Mouse (Mus musculus) layer of hippocampus, adult 8-10 months (tissue): ENCODE data around the gene Sp6. TPM values are rescaled to one million over a fixed set of nuclear protein-coding genes. Genes with fewer than 3 reads are reported as not detected.

Source experiments
- DNase-seq, 2 experiments: peaks; one replicate each; pipeline ENCODE4 v3.0.0; 2022; ENCODE audit warnings: low spot score in 2 of 2
- total RNA-seq, 4 experiments: library from RNA; stranded (reverse); gene quantifications; 2 replicates each; pipeline ENCODE4 v1.2.4; 2022

Gene Sp6
- total RNA-seq, 4 experiments from 2014 or later, result 0.83 to 1.7 (median 1.5) TPM

DNA sequence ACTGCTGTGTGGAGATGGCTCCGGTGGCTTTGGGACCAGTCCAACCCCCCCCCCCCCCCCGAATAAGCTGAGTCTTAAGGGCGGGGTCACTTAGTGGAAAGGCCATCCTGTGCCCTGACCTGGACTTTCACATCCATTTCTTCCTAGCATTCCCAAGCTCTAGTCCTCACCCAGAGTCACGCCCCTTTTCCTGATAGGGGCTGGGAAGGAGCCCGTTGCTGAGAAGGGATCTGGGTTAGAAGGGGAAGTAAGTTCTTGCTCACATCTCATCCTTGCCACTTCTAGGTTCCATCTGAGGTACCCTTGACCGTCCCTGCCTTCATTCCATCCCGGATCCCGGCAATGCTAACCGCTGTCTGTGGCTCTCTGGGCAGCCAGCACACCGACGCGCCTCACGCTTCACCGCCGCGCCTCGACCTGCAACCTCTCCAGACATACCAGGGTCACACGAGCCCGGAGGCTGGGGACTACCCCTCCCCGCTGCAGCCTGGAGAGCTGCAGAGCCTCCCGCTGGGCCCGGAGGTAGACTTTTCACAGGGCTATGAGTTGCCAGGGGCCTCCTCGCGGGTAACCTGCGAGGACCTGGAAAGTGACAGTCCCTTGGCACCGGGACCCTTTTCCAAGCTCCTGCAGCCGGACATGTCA, 8.0 kb downstream of the Sp6 start:
- no peak for DNase-seq

DNA sequence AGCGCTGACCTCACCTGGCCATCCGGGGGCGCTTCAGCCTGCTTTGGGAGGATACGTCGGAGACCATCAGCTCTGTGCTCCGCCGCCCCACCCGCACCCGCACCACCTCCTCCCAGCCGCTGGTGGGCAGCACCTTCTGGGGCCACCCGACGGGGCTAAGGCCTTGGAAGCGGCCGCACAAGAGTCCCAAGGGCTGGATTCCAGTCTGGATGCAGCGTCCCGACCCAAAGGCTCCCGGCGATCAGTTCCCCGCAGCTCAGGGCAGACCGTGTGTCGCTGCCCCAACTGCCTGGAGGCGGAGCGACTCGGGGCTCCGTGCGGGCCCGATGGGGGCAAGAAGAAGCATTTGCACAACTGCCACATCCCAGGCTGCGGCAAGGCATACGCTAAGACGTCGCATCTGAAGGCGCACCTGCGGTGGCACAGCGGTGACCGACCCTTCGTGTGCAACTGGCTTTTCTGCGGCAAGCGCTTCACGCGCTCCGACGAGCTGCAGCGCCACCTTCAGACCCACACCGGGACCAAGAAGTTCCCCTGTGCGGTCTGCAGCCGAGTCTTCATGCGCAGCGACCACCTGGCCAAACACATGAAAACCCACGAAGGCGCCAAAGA, 8.8 kb downstream of the Sp6 start:
- DNase-seq, result peak in 1 of 2 experiments; percentile 53

DNA sequence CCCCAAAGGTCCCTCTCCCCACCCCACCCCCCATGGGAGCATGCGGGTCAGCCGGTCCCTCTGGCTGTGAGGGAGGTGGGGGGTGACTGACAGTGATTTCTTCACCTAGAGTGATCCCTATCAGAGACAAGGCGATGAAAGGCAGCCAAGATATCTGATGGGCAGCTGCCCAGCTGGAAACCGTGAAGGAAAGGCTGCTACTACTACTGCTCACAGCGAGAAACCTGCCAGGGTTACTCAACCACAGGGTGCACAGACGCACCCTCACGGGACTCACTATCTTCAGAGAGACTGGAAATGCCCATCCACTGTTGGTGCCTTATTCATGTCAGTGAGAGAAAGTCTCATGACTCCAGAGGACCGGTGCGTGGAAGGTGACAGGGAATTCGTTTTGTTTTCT, 11.8 kb downstream of the Sp6 start:
- DNase-seq, result no peak

DNA sequence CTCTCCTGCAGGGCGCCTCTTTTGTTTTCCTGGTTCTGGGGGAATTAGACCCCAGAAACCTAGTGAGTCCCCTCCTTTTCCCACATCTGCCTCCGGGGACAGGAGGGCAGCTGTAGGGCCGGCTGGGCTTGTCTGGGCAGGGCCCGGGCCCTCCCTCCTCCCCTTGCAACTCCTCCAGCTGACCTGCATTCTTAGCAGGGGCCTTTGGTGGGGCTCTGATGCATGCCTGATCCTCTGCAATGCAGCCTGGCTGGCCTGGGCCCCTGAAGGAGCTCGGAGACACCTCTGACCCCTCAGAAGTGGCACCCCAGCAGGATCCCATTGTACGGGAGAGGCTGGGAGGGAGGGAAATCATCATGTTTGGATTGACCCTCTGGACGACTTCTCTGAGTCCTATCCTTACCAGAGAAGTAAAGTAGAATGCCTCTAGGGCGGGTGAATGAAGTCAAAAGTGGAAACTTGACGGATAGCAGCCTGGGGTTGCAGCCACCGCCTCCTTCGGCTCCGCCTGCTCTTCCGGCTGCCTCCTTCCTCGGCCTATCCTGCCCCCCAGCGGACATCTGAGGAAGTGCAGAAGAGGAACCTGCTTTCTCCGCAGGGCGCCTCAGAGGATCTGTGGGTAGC, 12.6 kb downstream of the Sp6 start:
- peak; percentile 61 to 83 for DNase-seq

DNA sequence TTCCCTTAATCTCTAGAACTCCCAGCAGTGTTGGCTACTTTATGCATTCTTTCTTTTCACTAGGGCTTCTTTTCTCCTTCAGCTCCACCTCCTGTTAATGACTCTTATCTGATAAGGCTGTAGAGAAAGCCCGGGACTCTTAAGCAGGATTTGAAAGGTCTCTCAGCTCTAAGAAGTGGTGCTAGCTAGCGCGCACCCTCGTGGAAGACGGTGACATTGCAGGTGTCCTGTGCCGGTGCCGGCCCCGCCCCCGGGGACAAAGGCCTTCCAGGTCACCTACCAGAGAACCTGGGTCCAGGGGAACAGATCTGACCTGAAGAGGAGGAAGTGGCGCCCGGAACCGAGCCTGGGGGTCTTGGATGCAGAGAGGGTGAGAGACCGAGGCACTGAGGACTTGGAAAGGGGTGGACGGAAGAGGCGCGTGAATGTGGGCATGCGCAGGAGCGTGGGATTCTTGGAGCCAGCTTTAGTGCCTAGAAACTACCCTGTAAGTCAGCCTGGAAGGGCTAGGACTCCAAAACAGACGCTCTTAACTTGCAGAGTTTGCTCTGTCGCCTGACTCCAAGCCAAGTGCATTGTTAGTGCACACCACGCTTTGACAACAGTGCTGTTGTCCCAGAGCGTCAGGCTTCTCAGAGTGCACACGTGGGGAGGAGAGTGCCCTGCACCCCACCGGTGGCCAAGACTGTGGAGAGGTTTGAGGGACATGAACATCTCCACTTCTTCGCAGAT, 16.7 kb downstream of the Sp6 start, which contains the start of gene Scrn2:
Gene Scrn2 (plus strand): TSS at position 253 of the 732 bp plus-strand sequence.
- peak in 1 of 2 experiments; percentile 76 for DNase-seq

DNA sequence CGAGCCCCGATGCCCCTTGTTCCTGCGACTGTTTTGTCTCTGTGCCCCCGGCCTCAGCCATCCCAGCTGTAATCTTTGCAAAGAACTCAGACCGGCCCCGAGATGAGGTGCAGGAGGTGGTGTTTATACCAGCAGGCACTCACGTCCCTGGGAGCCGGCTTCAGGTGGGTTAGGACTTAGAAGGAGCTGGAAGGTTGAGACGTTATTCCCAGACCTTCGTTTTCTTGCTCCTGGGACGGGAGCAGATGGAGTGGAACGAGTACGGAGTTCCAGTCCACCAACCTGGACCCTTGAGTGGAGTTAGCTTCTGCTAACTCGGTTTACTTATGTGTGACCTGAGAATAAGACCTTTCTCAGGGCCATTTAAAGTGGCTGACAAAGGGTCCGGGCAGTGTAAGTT, 17.2 kb downstream of the Sp6 start:
- no peak for DNase-seq

DNA sequence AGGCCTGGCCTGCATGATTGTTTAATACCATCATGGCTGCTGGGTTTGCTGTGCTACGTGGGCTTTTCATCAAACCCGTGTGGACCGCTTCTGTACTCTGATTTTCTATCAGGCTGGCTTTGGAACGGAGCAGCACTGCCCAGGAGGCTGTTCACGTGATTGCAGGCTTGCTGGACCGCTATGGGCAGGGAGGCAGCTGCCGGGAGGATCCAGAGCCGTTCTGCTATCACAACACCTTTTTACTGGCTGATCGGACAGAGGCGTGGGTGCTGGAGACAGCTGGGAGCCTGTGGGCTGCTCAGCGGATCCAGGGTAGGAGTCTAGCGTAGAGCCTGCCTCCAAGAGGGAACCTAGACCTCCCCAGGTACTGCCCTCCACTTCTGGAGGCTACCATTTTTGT, 18.8 kb downstream of the Sp6 start:
- DNase-seq, result no peak

DNA sequence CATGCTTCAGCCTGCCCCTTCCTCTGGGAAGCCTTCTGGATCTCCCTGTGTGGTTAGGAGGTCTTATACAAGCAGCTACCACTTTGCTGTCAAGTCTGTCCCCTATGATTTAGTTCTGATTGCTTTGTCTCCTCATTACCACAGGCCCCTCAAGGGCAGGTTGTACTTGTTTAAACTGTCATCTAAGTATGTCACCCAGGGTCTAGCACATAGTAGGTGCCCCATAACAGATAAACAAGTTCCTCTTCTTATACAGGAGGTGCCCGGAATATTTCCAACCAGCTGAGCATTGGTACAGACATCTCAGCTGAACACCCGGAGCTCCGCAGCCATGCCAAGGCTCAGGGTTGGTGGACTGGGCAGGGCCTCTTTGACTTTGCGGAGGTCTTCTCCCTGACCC, 19.3 kb downstream of the Sp6 start:
- no peak for DNase-seq

DNA sequence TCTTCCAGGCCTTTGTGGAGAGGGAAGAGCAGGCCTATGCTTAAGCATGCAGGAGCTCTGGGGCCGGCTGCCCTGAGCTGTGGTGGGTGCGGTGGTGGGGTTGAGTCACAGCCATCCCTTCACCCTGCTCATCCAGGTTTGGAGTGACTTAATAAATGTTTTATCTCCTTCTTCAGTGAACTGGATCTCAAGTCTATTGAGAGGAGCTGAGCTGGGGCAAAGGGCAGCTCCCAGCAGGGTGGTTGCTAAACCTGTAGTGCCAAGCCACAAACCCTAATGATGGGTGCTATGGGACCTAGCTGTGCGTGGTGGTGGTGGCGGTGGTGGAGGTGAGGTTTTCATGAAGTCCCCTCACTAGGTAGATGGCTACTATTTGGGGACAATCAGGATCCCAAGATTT, 20.6 kb downstream of the Sp6 start:
- no peak for DNase-seq

DNA sequence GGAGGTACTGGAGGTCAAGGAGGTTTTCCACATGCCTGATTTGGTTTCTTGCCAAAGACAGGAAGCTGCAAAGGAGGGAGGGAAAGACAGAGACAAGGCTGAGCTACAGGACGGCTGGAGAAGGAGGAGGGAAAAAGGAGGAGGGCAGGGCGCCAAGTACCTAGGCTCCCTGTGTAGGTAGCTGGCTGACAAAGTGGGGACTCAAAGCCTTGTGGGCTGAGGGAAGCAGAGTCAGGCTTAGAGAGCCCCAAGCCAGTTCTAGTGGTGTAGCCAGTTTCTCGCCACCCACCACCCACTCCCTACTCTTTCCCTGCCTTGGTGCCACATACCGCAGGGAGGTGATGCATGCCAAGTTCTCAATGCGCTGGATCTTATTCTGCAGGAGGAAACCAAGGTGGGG, 22.9 kb downstream of the Sp6 start:
- no peak for DNase-seq

DNA sequence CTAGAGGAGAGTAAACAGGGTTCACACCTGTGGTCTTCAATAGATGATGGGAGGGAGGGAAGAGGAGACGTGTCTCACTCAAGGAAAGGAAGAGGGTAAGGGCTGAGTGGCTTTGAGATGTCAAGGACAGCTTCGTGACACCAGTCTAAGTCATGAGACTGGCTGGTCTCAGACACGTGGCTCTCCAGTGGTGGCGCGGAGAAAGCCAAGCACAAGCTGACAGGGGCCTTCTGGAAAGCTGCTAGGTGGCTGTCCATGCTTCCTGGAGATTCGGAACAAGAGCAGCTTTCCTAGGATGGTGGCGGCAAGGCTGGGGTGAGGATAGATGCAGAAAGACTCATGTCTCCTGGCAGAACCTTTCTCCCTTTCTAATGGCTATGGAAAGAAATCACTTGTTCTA, 25.7 kb downstream of the Sp6 start:
- DNase-seq, result no peak

DNA sequence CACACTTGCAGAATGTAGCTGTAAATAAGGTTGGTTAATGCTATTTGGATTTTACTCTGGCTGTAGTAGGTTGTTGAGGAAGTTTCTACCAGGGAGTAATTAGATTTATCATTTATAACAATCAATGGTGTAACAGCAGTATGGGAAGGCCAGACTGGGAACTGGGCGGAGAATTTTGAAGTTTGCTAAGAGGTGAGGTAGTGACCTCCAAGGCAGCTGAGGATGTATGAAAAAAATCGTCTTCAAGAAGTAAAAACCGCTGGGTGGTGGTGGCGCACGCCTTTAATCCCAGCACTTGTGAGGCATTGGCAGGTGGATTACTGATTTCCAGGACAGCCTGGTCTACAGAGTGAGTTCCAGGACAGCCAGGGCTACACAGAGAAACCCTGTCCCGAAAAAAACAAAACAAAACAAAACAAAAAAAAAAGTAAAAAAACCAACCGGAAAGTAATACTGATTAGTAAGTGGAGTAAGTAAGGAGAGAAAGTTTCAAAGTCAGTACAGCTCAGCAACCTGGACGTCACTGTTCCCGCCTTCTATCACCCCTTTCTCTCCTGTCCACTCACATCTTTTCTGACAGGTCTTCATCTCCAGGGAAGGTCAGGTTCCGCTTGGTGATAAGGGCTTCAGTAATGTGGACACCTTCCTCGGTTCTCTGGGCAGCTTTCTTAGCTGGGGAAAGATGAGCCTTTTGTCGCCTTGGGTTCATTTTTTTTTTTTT, 27.3 kb downstream of the Sp6 start:
- no peak for DNase-seq

DNA sequence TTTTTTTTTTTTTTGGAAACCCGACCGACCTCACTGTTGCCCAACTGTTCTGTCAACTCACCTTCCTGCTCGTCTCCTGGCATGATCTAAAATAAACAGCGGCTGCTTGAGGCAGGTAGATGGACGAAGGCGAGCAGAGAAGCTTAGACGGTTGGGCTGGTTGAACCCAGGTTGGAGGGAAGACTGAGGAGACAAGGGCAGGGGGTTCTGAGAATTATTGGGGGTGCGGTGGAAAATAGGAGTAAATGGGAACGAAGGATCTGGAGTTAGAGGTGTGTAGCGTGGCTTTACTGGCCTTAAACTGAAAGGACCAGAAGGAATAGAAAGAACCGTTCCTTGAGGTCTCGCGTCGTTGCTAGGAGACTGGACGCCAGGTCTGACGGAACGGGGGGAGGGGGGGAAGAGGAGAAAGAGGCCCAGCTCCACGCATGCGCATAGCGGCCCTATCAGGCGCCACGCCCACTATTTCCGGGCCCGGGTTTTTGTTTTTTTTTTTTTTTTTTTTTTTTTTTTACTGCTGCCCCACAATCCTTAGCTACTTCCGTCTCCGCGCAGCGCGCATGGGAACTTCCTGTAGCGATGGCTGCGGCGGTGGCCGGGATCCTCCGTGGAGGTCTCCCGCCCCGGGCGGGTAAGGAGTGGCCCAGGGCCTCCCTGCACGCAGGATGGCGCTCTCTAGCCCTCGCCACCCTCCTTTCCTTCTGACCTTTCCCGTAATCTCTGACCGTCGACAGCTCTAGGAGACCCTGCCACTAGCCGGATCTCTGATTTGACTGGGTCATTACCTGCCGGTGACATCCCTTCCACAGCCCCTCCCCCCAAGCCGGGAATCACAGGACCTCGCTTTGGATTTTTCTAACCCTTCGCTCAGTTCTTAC, 28.1 kb downstream of the Sp6 start, which contains the start of the genes Lrrc46 and Mrpl10:
Gene Lrrc46 (minus strand): TSS at position 386 of the 878 bp plus-strand sequence.
Gene Mrpl10 (plus strand): TSS at position 539 of the 878 bp plus-strand sequence.
- peak; percentile 75 to 81 for DNase-seq

DNA sequence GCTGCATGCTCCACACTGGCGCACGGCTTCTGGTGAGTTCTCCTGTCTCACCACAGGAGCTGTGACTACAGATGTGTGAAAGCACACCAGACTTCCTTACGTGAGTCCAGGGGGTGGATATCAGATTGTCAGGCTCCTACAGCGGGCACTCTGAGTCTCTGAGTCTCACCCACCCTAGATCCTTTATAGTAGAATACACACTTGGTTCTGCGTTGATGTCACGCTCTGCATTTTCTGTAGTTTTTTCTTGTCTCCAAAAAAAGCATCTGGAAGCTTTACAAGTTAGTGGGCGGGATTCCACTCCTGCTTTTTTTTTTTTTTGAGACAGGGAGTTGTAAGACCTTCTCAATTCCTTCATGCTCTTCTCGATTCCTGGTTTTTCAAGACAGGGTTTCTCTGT, 31.7 kb downstream of the Sp6 start:
- no peak for DNase-seq

DNA sequence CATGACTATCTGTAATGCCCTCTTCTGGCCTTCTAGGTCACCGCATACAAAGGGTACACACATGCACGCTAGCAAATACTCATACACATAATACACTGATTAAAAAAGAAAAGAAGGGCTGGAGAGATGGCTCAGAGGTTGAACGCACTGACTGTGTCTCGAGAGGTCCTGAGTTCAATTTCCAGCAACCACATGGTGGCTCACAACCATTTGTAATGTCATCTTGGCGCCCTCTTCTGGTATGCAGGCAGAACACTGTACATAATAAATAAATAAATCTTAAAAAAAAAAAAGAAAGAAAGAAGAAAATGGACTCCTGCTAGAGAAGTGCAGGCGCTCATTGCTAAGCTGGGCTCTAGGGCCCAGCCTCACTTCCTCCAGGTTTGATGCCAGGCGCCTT, 32.7 kb downstream of the Sp6 start:
- DNase-seq, result no peak

DNA sequence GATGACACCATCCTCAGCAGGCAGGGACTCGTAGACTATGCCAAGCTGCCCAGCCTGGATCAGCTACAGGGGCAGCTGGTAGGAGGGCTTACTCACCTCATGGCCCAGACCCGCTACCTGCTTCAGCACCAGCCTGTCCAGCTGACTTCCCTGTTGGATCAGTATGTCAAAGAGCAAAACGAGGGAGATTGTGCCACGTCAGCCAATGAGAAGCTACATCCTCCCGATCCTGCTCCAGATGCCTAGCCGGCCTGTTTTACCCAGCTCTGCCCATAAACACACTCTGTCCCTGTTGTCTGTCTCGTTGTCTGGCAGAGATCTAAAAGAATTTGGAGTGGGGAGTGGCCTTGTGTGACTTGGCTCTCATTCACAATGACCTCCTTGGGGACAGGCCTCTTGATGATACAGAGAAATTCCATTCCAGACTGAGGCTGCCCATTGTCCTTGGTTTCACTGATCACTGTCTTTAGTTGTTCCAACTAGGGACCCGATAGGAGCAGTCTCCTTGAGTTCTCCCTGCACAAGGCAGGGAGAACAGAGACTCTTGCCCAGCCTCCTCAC, 35.0 kb downstream of the Sp6 start:
- DNase-seq, result no peak

DNA sequence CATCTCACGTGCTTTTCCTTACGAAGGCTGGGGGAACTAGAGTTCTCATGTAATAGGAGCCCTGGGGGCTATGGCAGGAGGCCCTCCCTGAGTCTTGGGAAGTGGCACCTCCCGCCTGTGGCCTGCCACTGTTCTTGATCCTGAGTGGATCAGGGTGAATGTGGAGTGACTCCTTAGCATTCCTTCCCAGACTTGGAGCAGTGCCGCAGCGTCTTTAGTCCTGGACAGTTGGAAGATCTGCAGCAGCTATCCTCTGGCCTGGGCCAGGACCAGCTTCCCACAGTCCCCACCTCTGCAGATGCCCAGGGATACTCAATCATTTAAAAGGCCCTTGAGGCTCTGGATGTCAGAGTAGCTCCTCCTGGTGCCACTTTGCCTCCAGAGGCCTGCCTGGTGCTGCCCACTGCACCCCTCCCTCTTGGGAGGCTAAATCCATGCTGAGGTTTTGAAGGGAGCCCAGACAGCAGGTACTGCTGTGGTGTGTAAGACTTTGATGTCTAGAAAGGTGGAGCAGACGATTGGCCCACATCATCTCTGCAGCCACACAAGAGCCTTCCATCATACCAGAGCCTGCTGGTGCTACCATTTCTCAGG, 36.4 kb downstream of the Sp6 start:
- no peak for DNase-seq

DNA sequence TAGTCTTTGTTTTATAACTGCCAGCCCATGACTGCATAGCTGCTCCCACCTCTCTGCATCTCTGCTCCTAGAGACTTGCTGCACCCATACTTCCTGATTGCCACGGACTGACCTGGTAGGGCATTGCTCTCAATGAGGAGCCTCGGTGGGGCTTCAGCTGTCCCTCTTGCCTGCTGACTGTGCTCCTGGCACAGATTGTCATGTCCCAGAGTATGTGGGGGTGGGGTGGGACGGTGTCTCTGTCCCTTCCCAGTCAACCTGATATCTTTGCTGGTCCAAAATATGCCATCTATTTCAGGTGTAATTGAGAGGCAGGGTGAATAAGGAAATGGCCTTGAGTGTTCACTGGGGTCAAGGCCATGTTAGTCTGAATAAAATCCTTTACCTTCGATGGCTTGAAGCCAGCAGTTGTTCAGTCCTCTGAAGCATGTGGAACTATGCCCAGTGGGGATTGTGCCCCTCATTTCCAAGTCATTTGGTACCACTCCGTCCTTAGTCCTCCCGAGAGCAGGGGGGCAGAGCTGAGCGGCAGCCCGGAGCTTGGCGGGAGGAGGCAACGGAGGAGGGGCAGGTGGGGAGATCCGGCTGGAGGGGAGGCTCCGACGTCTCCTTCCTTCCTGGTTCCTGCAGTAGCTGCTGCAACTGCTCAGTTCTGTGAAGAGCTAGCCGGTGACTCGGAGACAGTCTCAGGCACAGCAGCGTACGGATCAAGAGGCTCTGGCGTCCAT, 37.2 kb downstream of the Sp6 start, which contains the start of gene Osbpl7:
Gene Osbpl7 (plus strand): TSS at position 413 of the 728 bp plus-strand sequence.
- peak; percentile 70 to 73 for DNase-seq
